Mouse (Mus musculus) heart, adult 2 months (tissue): Measurements from ENCODE around the gene Gm42372.

Source experiments
- CTCF ChIP-seq: fragments of 200-600 bp; IDR thresholded peaks from 2 replicates; pipeline ENCODE4 v1.8.1; 2022; ENCODE audit warnings: antibody characterized with exemption, mild to moderate bottlenecking, moderate library complexity
- EP300 ChIP-seq: fragments of 200-500 bp; IDR thresholded peaks from 2 replicates; pipeline ENCODE4 v1.6.1; 2011; ENCODE audit warnings: low read depth, low read length, control low read depth; ENCODE audit not compliant: insufficient read depth
- POLR2A ChIP-seq: fragments of 200-500 bp; IDR thresholded peaks from 2 replicates; pipeline ENCODE4 v1.6.1; 2011; ENCODE audit warnings: mild to moderate bottlenecking, low read depth, low read length, control low read depth; ENCODE audit not compliant: insufficient read depth

DNA sequence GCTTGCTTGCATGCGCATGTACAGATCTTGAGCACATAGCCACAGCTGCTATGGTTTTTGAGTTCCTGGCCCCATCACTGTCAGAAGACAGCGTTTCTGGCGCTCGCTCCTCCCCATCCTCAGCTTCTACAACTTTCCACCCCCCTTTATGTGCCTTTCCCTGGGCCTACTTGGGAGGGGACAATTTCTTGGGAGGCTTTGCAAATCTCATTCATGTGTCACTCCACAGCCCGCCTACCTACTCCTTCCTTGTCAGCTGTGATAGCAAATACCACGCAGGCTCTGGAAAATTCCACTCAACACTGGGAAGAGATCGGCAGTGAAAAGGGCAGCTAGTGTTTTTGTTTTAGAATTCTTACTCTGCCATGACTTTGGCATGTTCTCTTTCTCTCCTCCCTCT, 42.6 kb upstream of the Gm42372 start:
- TF ChIP-seq POLR2A (no peak), EP300 (no peak), CTCF (no peak)
